Mouse (Mus musculus) heart, postnatal 0 days (tissue): ENCODE data around the gene Evx1. TPM values are rescaled to one million over a fixed set of nuclear protein-coding genes. Genes with fewer than 3 reads are reported as not detected.

Experiments used
- ATAC-seq: fragments of 200-750 bp; cut with Nextera tagmentation; 2 replicates; pipeline ENCODE4 v1.8.0; 2017; ENCODE audit warnings: low read depth, moderate number of reproducible peaks, moderate library complexity; ENCODE audit not compliant: insufficient read depth
- DNase-seq: peaks from one replicate; pipeline ENCODE4 v3.0.0-alpha.2; 2016; ENCODE audit warnings: low spot score
- H3K27ac ChIP-seq: fragments of 300-500 bp; sonication (generic); 2 replicates; pipeline ENCODE4 v1.5.1; 2014; ENCODE audit warnings: low read depth, mild to moderate bottlenecking
- H3K27me3 ChIP-seq: fragments of 300-500 bp; sonication (generic); 2 replicates; pipeline ENCODE4 v1.6.1; 2014; ENCODE audit warnings: low read length, mixed read lengths; ENCODE audit not compliant: control insufficient read depth, insufficient read depth
- H3K36me3 ChIP-seq: fragments of 300-500 bp; sonication (generic); replicated peaks from 2 replicates; pipeline ENCODE4 v1.6.1; 2014; ENCODE audit warnings: low read length, mixed read lengths; ENCODE audit not compliant: control insufficient read depth, insufficient read depth
- H3K4me1 ChIP-seq: fragments of 300-500 bp; sonication (generic); 2 replicates; pipeline ENCODE4 v1.6.1; 2014; ENCODE audit warnings: antibody characterized with exemption; ENCODE audit not compliant: control insufficient read depth, insufficient read depth
- H3K4me2 ChIP-seq: fragments of 300-500 bp; sonication (generic); 2 replicates; pipeline ENCODE4 v1.6.1; 2014; ENCODE audit warnings: low read depth, mild to moderate bottlenecking, low read length, moderate library complexity
- H3K4me3 ChIP-seq: fragments of 300-500 bp; sonication (generic); 2 replicates; pipeline ENCODE4 v1.5.1; 2014; ENCODE audit warnings: low read depth, low read length
- H3K9ac ChIP-seq: fragments of 300-500 bp; sonication (generic); replicated peaks from 2 replicates; pipeline ENCODE4 v1.6.1; 2014; ENCODE audit warnings: low read depth, low read length, mixed read lengths
- H3K9me3 ChIP-seq: fragments of 300-500 bp; sonication (generic); replicated peaks from 2 replicates; pipeline ENCODE4 v1.6.1; 2016; ENCODE audit warnings: low read length; ENCODE audit not compliant: control insufficient read depth
- CTCF ChIP-seq: IDR thresholded peaks from 2 replicates; pipeline ENCODE4 v1.5.1; 2016; ENCODE audit warnings: antibody characterized with exemption, control low read depth, low read depth
- EP300 ChIP-seq: IDR thresholded peaks from 2 replicates; pipeline ENCODE4 v1.6.1; 2016; ENCODE audit warnings: antibody characterized with exemption, low read depth
- whole genome bisulfite sequencing: fragments of 180-500 bp; shearing (Covaris S2); extraction: QIAGEN DNeasy Blood & Tissue Kit; methylation state at CpG from one replicate; pipeline ENCODE4 v1.1.7; 2014; 5-methylcytosine and 5-hydroxymethylcytosine counted together
- polyA plus RNA-seq: library from polyadenylated mRNA; unstranded; fragments of >200 nt; fragmentation: Nextera tagmentation; extraction: Ambion mirVana; gene quantifications from 2 replicates; pipeline ENCODE4 v1.2.1, GENCODE M21; 2015
- total RNA-seq: library from RNA; depleted of rRNA; stranded (reverse); fragments of >200 nt; gene quantifications from 2 replicates; pipeline ENCODE4 v1.2.3, GENCODE M21; 2014; ENCODE audit warnings: low replicate concordance

Evx1 gene
- total and polyA plus RNA-seq, 2 experiments from 2014 or later = 0.15 TPM; not detected in 1

- DNase-seq (no peak), ATAC-seq (no peak)
- Histone ChIP-seq H3K4me3 (no peak overlapping the region), H3K36me3 (no peaks in the 10 kb centered on the region), H3K9ac (no peak overlapping the region), H3K27me3 (peaks cover 66% of the 10 kb centered on the region), H3K4me2 (no peak overlapping the region), H3K27ac (no peak overlapping the region), H3K4me1 (no peaks in the 10 kb centered on the region), H3K9me3 (no peaks in the 10 kb centered on the region)
- WGBS = 64% methylated on average over 7 of the region's 7 CpGs
- TF ChIP-seq EP300 = no peak
- TF ChIP-seq CTCF = no peak
Observed at GRCm38 (mm10) chr6:52292328-52292727, 21.0 kb upstream of the Evx1 start.

- Histone ChIP-seq H3K9me3 (no peaks in the 10 kb centered on the region), H3K4me3 (no peak overlapping the region), H3K4me1 (no peaks in the 10 kb centered on the region), H3K9ac (no peak overlapping the region), H3K27me3 (peaks cover 61% of the 10 kb centered on the region), H3K27ac (no peak overlapping the region), H3K36me3 (no peaks in the 10 kb centered on the region), H3K4me2 (no peak overlapping the region)
- no peak for DNase-seq
- 65% methylated on average over 6 of the region's 6 CpGs for WGBS
- no peak for ATAC-seq
- TF ChIP-seq CTCF (no peak), EP300 (no peak)
Observed at GRCm38 (mm10) chr6:52294616-52295015, 18.7 kb upstream of the Evx1 start.

GRCm38 (mm10) chr6:52298511-52298910 lies 14.8 kb upstream of the Evx1 start:
- TF ChIP-seq EP300 = no peak
- TF ChIP-seq CTCF = no peak
- no peaks in the 10 kb centered on the region for H3K4me1 ChIP-seq
- H3K9ac ChIP-seq = no peak overlapping the region
- H3K36me3 ChIP-seq = no peaks in the 10 kb centered on the region
- WGBS = 60% methylated on average over 4 of the region's 4 CpGs
- no peak for DNase-seq
- ATAC-seq = no peak
- H3K27ac ChIP-seq = no peak overlapping the region
- H3K27me3 ChIP-seq = peaks cover 47% of the 10 kb centered on the region
- H3K9me3 ChIP-seq = no peaks in the 10 kb centered on the region
- H3K4me3 ChIP-seq = no peak overlapping the region
- H3K4me2 ChIP-seq = no peak overlapping the region

- H3K9me3 ChIP-seq = no peaks in the 10 kb centered on the region
- no peak for TF ChIP-seq EP300
- TF ChIP-seq CTCF = no peak
- no peak for DNase-seq
- H3K27ac ChIP-seq = no peak overlapping the region
- no peak for ATAC-seq
- peaks cover 53% of the 10 kb centered on the region for H3K27me3 ChIP-seq
- H3K4me1 ChIP-seq = no peaks in the 10 kb centered on the region
- WGBS = 43% methylated on average over 4 of the region's 4 CpGs
- H3K4me2 ChIP-seq = no peak overlapping the region
- no peaks in the 10 kb centered on the region for H3K36me3 ChIP-seq
- H3K9ac ChIP-seq = no peak overlapping the region
- no peak overlapping the region for H3K4me3 ChIP-seq
Observed at GRCm38 (mm10) chr6:52300806-52301205, 12.5 kb upstream of the Evx1 start.

- no peak overlapping the region for H3K4me3 ChIP-seq
- no peaks in the 10 kb centered on the region for H3K36me3 ChIP-seq
- no peaks in the 10 kb centered on the region for H3K4me1 ChIP-seq
- ATAC-seq (no peak), DNase-seq (no peak)
- no peak for TF ChIP-seq EP300
- no peaks in the 10 kb centered on the region for H3K9me3 ChIP-seq
- 36% methylated on average over 3 of the region's 3 CpGs for WGBS
- H3K9ac ChIP-seq = no peak overlapping the region
- no peak overlapping the region for H3K4me2 ChIP-seq
- no peak overlapping the region for H3K27ac ChIP-seq
- peaks cover 71% of the 10 kb centered on the region for H3K27me3 ChIP-seq
Observed at GRCm38 (mm10) chr6:52303426-52303825, 9.9 kb upstream of the Evx1 start.

- Histone ChIP-seq H3K4me3 (peak overlapping the region; percentile 48), H3K4me2 (peak overlapping the region; percentile 62), H3K27ac (no peak overlapping the region), H3K9ac (peak overlapping the region; percentile 29; the same call in 1 of the 2 replicates), H3K9me3 (no peaks in the 10 kb centered on the region), H3K27me3 (peaks cover 83% of the 10 kb centered on the region), H3K4me1 (no peaks in the 10 kb centered on the region), H3K36me3 (no peaks in the 10 kb centered on the region)
- ATAC-seq (peak; percentile 64), DNase-seq (peak; percentile 34)
- 1% methylated on average over 29 of the region's 30 CpGs for WGBS
- TF ChIP-seq CTCF (peak; percentile 71), EP300 (no peak)
Observed at GRCm38 (mm10) chr6:52305877-52306389, 7.4 kb upstream of the Evx1 start.
